Mouse (Mus musculus): Measurements from ENCODE around the gene Gm38394. TPM values are rescaled to one million over a fixed set of nuclear protein-coding genes. Genes with fewer than 3 reads are reported as not detected.
A peak's percentile ranks its signal among the peaks of the same experiment; 100 is the strongest.
"Not testable (repeated sequence)": the region's sequence is repeated elsewhere in the genome, so short reads cannot be mapped to it uniquely, and the experiment has no call there.

Gene Gm38394
- polyA plus RNA-seq (2015; fragmentation: Nextera tagmentation; extraction: Ambion mirVana) = 3.6 and 3.7 TPM in 2 replicates

- H3K9ac ChIP-seq (replicated peaks; ENCODE audit: low read depth, low read length) = peak within 1 kb of the TSS; percentile 72
- no peaks in the 10 kb centered on the region for H3K27me3 ChIP-seq (replicated peaks; ENCODE audit: control insufficient read depth, insufficient read depth, low read length)
- peak; percentile 99 for ATAC-seq
- peak within 1 kb of the TSS; percentile 86 for H3K4me2 ChIP-seq (ENCODE audit: low read length)
- H3K9me3 ChIP-seq (ENCODE audit: control insufficient read depth, low read length) = no peaks in the 10 kb centered on the region
- H3K4me1 ChIP-seq (replicated peaks; ENCODE audit: control insufficient read depth, insufficient read depth, low read length) = peaks cover 31% of the 10 kb centered on the region
- 1% methylated on average over 26 of the region's 26 CpGs for WGBS
- H3K36me3 ChIP-seq (ENCODE audit: control insufficient read depth, insufficient read depth) = no peaks in the 10 kb centered on the region
- H3K27ac ChIP-seq (ENCODE audit: low read length) = peak within 1 kb of the TSS; percentile 90
- peak within 1 kb of the TSS; percentile 66 for H3K4me3 ChIP-seq (replicated peaks; ENCODE audit: low read length)
Observed at GRCm38 (mm10) chr1:133661203-133661933, at the start of gene Gm38394. Gene Gm38394, minus strand, starts transcription at chr1:133661318.

- Histone ChIP-seq H3K4me2 (ENCODE audit: low read length) (no peak overlapping the region), H3K4me1 (replicated peaks; ENCODE audit: control insufficient read depth, insufficient read depth, low read length) (no peaks in the 10 kb centered on the region), H3K9ac (replicated peaks; ENCODE audit: low read depth, low read length) (no peak overlapping the region), H3K27me3 (replicated peaks; ENCODE audit: control insufficient read depth, insufficient read depth, low read length) (no peaks in the 10 kb centered on the region), H3K27ac (ENCODE audit: low read length) (no peak overlapping the region), H3K4me3 (replicated peaks; ENCODE audit: low read length) (no peak overlapping the region), H3K36me3 (ENCODE audit: control insufficient read depth, insufficient read depth) (0 out of 2 replicates have a peak, but pooled peaks cover 2% of the 10 kb centered on the region), H3K9me3 (ENCODE audit: control insufficient read depth, low read length) (no peaks in the 10 kb centered on the region)
- 37% methylated on average over 6 of the region's 6 CpGs for WGBS
- no peak for ATAC-seq
Observed at GRCm38 (mm10) chr1:133710895-133711294, 49.8 kb upstream of the Gm38394 start.

- Histone ChIP-seq H3K4me3 (replicated peaks; ENCODE audit: low read length) (no peak overlapping the region), H3K9ac (replicated peaks; ENCODE audit: low read depth, low read length) (no peak overlapping the region), H3K27me3 (replicated peaks; ENCODE audit: control insufficient read depth, insufficient read depth, low read length) (no peaks in the 10 kb centered on the region), H3K4me1 (replicated peaks; ENCODE audit: control insufficient read depth, insufficient read depth, low read length) (no peaks in the 10 kb centered on the region), H3K9me3 (ENCODE audit: control insufficient read depth, low read length) (no peaks in the 10 kb centered on the region), H3K4me2 (ENCODE audit: low read length) (no peak overlapping the region), H3K27ac (ENCODE audit: low read length) (no peak overlapping the region), H3K36me3 (ENCODE audit: control insufficient read depth, insufficient read depth) (0 out of 2 replicates have a peak, but pooled peaks cover 2% of the 10 kb centered on the region)
- no peak for ATAC-seq
- WGBS = 78% methylated on average over 3 of the region's 3 CpGs
Observed at GRCm38 (mm10) chr1:133709292-133709691, 48.2 kb upstream of the Gm38394 start.

GRCm38 (mm10) chr1:133701824-133702223 is 40.7 kb upstream of the Gm38394 start:
- H3K36me3 ChIP-seq (ENCODE audit: control insufficient read depth, insufficient read depth); H3K27me3 ChIP-seq (replicated peaks; ENCODE audit: control insufficient read depth, insufficient read depth, low read length); ATAC-seq; H3K4me2 ChIP-seq (ENCODE audit: low read length); H3K4me3 ChIP-seq (replicated peaks; ENCODE audit: low read length); H3K4me1 ChIP-seq (replicated peaks; ENCODE audit: control insufficient read depth, insufficient read depth, low read length); H3K9ac ChIP-seq (replicated peaks; ENCODE audit: low read depth, low read length); H3K27ac ChIP-seq (ENCODE audit: low read length); H3K9me3 ChIP-seq (ENCODE audit: control insufficient read depth, low read length): not testable (repeated sequence)
- WGBS = 20% methylated on average over 1 of the region's 2 CpGs

GRCm38 (mm10) chr1:133697935-133698620 is 37.0 kb upstream of the Gm38394 start:
- Histone ChIP-seq H3K4me1 (replicated peaks; ENCODE audit: control insufficient read depth, insufficient read depth, low read length) (peaks cover 8% of the 10 kb centered on the region), H3K9me3 (ENCODE audit: control insufficient read depth, low read length) (no peaks in the 10 kb centered on the region), H3K27me3 (replicated peaks; ENCODE audit: control insufficient read depth, insufficient read depth, low read length) (no peaks in the 10 kb centered on the region), H3K4me2 (ENCODE audit: low read length) (no peak overlapping the region), H3K27ac (ENCODE audit: low read length) (no peak overlapping the region), H3K9ac (replicated peaks; ENCODE audit: low read depth, low read length) (no peak overlapping the region), H3K4me3 (replicated peaks; ENCODE audit: low read length) (no peak overlapping the region), H3K36me3 (ENCODE audit: control insufficient read depth, insufficient read depth) (no peaks in the 10 kb centered on the region)
- ATAC-seq = no peak
- WGBS = 92% methylated on average over 12 of the region's 12 CpGs

GRCm38 (mm10) chr1:133695901-133696300 is 34.8 kb upstream of the Gm38394 start:
- Histone ChIP-seq H3K4me3 (replicated peaks; ENCODE audit: low read length) (no peak overlapping the region), H3K4me1 (replicated peaks; ENCODE audit: control insufficient read depth, insufficient read depth, low read length) (peaks cover 8% of the 10 kb centered on the region), H3K9ac (replicated peaks; ENCODE audit: low read depth, low read length) (no peak overlapping the region), H3K27me3 (replicated peaks; ENCODE audit: control insufficient read depth, insufficient read depth, low read length) (no peaks in the 10 kb centered on the region), H3K27ac (ENCODE audit: low read length) (no peak overlapping the region), H3K9me3 (ENCODE audit: control insufficient read depth, low read length) (no peaks in the 10 kb centered on the region), H3K36me3 (ENCODE audit: control insufficient read depth, insufficient read depth) (no peaks in the 10 kb centered on the region), H3K4me2 (ENCODE audit: low read length) (no peak overlapping the region)
- no peak for ATAC-seq
- 10% methylated on average over 7 of the region's 7 CpGs for WGBS

GRCm38 (mm10) chr1:133694876-133695275 is 33.8 kb upstream of the Gm38394 start:
- no peak overlapping the region for H3K4me2 ChIP-seq (ENCODE audit: low read length)
- no peak for ATAC-seq
- no peaks in the 10 kb centered on the region for H3K27me3 ChIP-seq (replicated peaks; ENCODE audit: control insufficient read depth, insufficient read depth, low read length)
- peaks cover 8% of the 10 kb centered on the region for H3K4me1 ChIP-seq (replicated peaks; ENCODE audit: control insufficient read depth, insufficient read depth, low read length)
- 97% methylated on average over 1 of the region's 1 CpGs for WGBS
- no peak overlapping the region for H3K9ac ChIP-seq (replicated peaks; ENCODE audit: low read depth, low read length)
- H3K4me3 ChIP-seq (replicated peaks; ENCODE audit: low read length) = no peak overlapping the region
- H3K36me3 ChIP-seq (ENCODE audit: control insufficient read depth, insufficient read depth) = no peaks in the 10 kb centered on the region
- no peaks in the 10 kb centered on the region for H3K9me3 ChIP-seq (ENCODE audit: control insufficient read depth, low read length)
- H3K27ac ChIP-seq (ENCODE audit: low read length) = no peak overlapping the region

- Histone ChIP-seq H3K4me3 (replicated peaks; ENCODE audit: low read length) (no peak overlapping the region), H3K9me3 (ENCODE audit: control insufficient read depth, low read length) (no peaks in the 10 kb centered on the region), H3K27ac (ENCODE audit: low read length) (no peak overlapping the region), H3K36me3 (ENCODE audit: control insufficient read depth, insufficient read depth) (no peaks in the 10 kb centered on the region), H3K9ac (replicated peaks; ENCODE audit: low read depth, low read length) (no peak overlapping the region), H3K4me2 (ENCODE audit: low read length) (no peak overlapping the region), H3K27me3 (replicated peaks; ENCODE audit: control insufficient read depth, insufficient read depth, low read length) (no peaks in the 10 kb centered on the region), H3K4me1 (replicated peaks; ENCODE audit: control insufficient read depth, insufficient read depth, low read length) (peaks cover 8% of the 10 kb centered on the region)
- 8% methylated on average over 1 of the region's 1 CpGs for WGBS
- no peak for ATAC-seq
Observed at GRCm38 (mm10) chr1:133694301-133694700, 33.2 kb upstream of the Gm38394 start.

- Histone ChIP-seq H3K27ac (ENCODE audit: low read length) (no peak overlapping the region), H3K9me3 (ENCODE audit: control insufficient read depth, low read length) (no peaks in the 10 kb centered on the region), H3K4me3 (replicated peaks; ENCODE audit: low read length) (no peak overlapping the region), H3K4me1 (replicated peaks; ENCODE audit: control insufficient read depth, insufficient read depth, low read length) (peaks cover 8% of the 10 kb centered on the region), H3K4me2 (ENCODE audit: low read length) (no peak overlapping the region), H3K36me3 (ENCODE audit: control insufficient read depth, insufficient read depth) (no peaks in the 10 kb centered on the region), H3K9ac (replicated peaks; ENCODE audit: low read depth, low read length) (no peak overlapping the region), H3K27me3 (replicated peaks; ENCODE audit: control insufficient read depth, insufficient read depth, low read length) (no peaks in the 10 kb centered on the region)
- no peak for ATAC-seq
- 72% methylated on average over 11 of the region's 11 CpGs for WGBS
Observed at GRCm38 (mm10) chr1:133693536-133694114, 32.5 kb upstream of the Gm38394 start.
